Mouse (Mus musculus) lung, postnatal 0 days (tissue): Measurements from ENCODE around the gene Olfml2a. TPM values are rescaled to one million over a fixed set of nuclear protein-coding genes. Genes with fewer than 3 reads are reported as not detected.
A peak's percentile ranks its signal among the peaks of the same experiment; 100 is the strongest.

Source experiments
- ATAC-seq: fragments of 200-750 bp; cut with Nextera tagmentation; 2 replicates; pipeline ENCODE4 v1.8.0; 2017; ENCODE audit warnings: moderate library complexity
- DNase-seq: peaks from one replicate; pipeline ENCODE4 v3.0.0-alpha.2; 2016; ENCODE audit warnings: low spot score
- H3K27ac ChIP-seq: fragments of 300-500 bp; sonication (generic); 2 replicates; pipeline ENCODE4 v1.5.1; 2014; ENCODE audit warnings: antibody characterized with exemption, mild to moderate bottlenecking, low read length, mixed read lengths
- H3K27me3 ChIP-seq: fragments of 300-500 bp; sonication (generic); replicated peaks from 2 replicates; pipeline ENCODE4 v1.6.1; 2014; ENCODE audit warnings: low read length, mixed read lengths; ENCODE audit not compliant: insufficient read depth
- H3K36me3 ChIP-seq: fragments of 300-500 bp; sonication (generic); 2 replicates; pipeline ENCODE4 v1.6.1; 2014; ENCODE audit warnings: low read length, mixed read lengths; ENCODE audit not compliant: insufficient read depth
- H3K4me1 ChIP-seq: fragments of 300-500 bp; sonication (generic); 2 replicates; pipeline ENCODE4 v1.6.1; 2014; ENCODE audit warnings: antibody characterized with exemption, low read depth, low read length, mixed read lengths; ENCODE audit not compliant: insufficient read depth
- H3K4me2 ChIP-seq: fragments of 300-500 bp; sonication (generic); replicated peaks from 2 replicates; pipeline ENCODE4 v1.6.1; 2014; ENCODE audit warnings: low read depth, mild to moderate bottlenecking, low read length, moderate library complexity, mixed read lengths
- H3K4me3 ChIP-seq: fragments of 300-500 bp; sonication (generic); 2 replicates; pipeline ENCODE4 v1.5.1; 2014; ENCODE audit warnings: low read depth, low read length
- H3K9ac ChIP-seq: fragments of 300-500 bp; sonication (generic); replicated peaks from 2 replicates; pipeline ENCODE4 v1.6.1; 2014; ENCODE audit warnings: low read depth, mild to moderate bottlenecking
- H3K9me3 ChIP-seq: fragments of 300-500 bp; sonication (generic); 2 replicates; pipeline ENCODE4 v1.6.1; 2016; ENCODE audit warnings: low read length, mixed read lengths
- CTCF ChIP-seq: IDR thresholded peaks from 2 replicates; pipeline ENCODE4 v1.5.1; 2016; ENCODE audit warnings: antibody characterized with exemption, mild to moderate bottlenecking
- EP300 ChIP-seq: IDR thresholded peaks from 2 replicates; pipeline ENCODE4 v1.6.1; 2016; ENCODE audit warnings: antibody characterized with exemption, mild to moderate bottlenecking, control low read depth
- WGBS: fragments of 180-500 bp; shearing (Covaris S2); extraction: QIAGEN DNeasy Blood & Tissue Kit; methylation state at CpG from one replicate; pipeline ENCODE4 v1.1.7; 2014; 5-methylcytosine and 5-hydroxymethylcytosine counted together
- polyA plus RNA-seq: library from polyadenylated mRNA; unstranded; fragments of >200 nt; fragmentation: Nextera tagmentation; extraction: Ambion mirVana; gene quantifications from 2 replicates; pipeline ENCODE4 v1.2.1, GENCODE M21; 2015

Olfml2a gene
- polyA plus RNA-seq, 1 experiment from 2014 or later = 5.9 TPM

GRCm38 (mm10) chr2:38925171-38926080 is 6.4 kb upstream of the Olfml2a start:
- 0 out of 2 replicates have a peak, but pooled peaks cover 8% of the 10 kb centered on the region for H3K27me3 ChIP-seq
- H3K4me2 ChIP-seq = peak overlapping the region; percentile 99
- ATAC-seq (peak; percentile 17), DNase-seq (peak; percentile 44)
- 2% methylated on average over 50 of the region's 51 CpGs for WGBS
- H3K36me3 ChIP-seq = no peaks in the 10 kb centered on the region
- peaks cover 8% of the 10 kb centered on the region; the same call in 1 of the 2 replicates for H3K4me1 ChIP-seq
- H3K9me3 ChIP-seq = no peaks in the 10 kb centered on the region
- peak overlapping the region; percentile 9; the same call in 1 of the 2 replicates for H3K9ac ChIP-seq
- TF ChIP-seq CTCF (no peak), EP300 (no peak)
- 0 out of 2 replicates have a peak overlapping the region, but pooled peaks have one; percentile 26 for H3K27ac ChIP-seq
- H3K4me3 ChIP-seq = peak overlapping the region; percentile 85

GRCm38 (mm10) chr2:38926145-38926891 is 5.5 kb upstream of the Olfml2a start:
- Histone ChIP-seq H3K4me3 (peak overlapping the region; percentile 85), H3K4me1 (peaks cover 8% of the 10 kb centered on the region; the same call in 1 of the 2 replicates), H3K36me3 (no peaks in the 10 kb centered on the region), H3K27ac (0 out of 2 replicates have a peak overlapping the region, but pooled peaks have one; percentile 26), H3K9ac (no peak overlapping the region), H3K27me3 (0 out of 2 replicates have a peak, but pooled peaks cover 8% of the 10 kb centered on the region), H3K4me2 (peak overlapping the region; percentile 99), H3K9me3 (no peaks in the 10 kb centered on the region)
- WGBS = under 1% methylated on average over 40 of the region's 53 CpGs
- ATAC-seq = peak; percentile 97
- DNase-seq = peak; percentile 97
- TF ChIP-seq EP300 (peak; percentile 15; the same call in 1 of the 2 replicates), CTCF (peak; percentile 26)

GRCm38 (mm10) chr2:38927115-38927979 is 4.4 kb upstream of the Olfml2a start, which contains the start of gene Nr6a1:
TSS of gene Nr6a1 (minus strand) at chr2:38927688.
- ATAC-seq (peak; percentile 57), DNase-seq (peak; percentile 84)
- Histone ChIP-seq H3K4me2 (peak within 1 kb of the TSS; percentile 99), H3K36me3 (no peaks in the 10 kb centered on the region), H3K27ac (0 out of 2 replicates have a peak within 1 kb of the TSS, but pooled peaks have one; percentile 16), H3K9me3 (no peaks in the 10 kb centered on the region), H3K27me3 (0 out of 2 replicates have a peak, but pooled peaks cover 8% of the 10 kb centered on the region), H3K4me1 (peaks cover 8% of the 10 kb centered on the region; the same call in 1 of the 2 replicates), H3K9ac (no peak within 1 kb of the TSS), H3K4me3 (peak within 1 kb of the TSS; percentile 32)
- TF ChIP-seq EP300 (no peak), CTCF (peak; percentile 91)
- WGBS = 6% methylated on average over 19 of the region's 19 CpGs

- Histone ChIP-seq H3K4me3 (no peak overlapping the region), H3K4me2 (no peak overlapping the region), H3K27me3 (no peaks in the 10 kb centered on the region), H3K9ac (no peak overlapping the region), H3K36me3 (no peaks in the 10 kb centered on the region), H3K27ac (no peak overlapping the region), H3K4me1 (0 out of 2 replicates have a peak, but pooled peaks cover 3% of the 10 kb centered on the region), H3K9me3 (no peaks in the 10 kb centered on the region)
- 64% methylated on average over 2 of the region's 2 CpGs for WGBS
- no peak for DNase-seq
- TF ChIP-seq CTCF (no peak), EP300 (no peak)
- ATAC-seq = no peak
Observed at GRCm38 (mm10) chr2:38930269-38930668, 1.5 kb upstream of the Olfml2a start.

- ATAC-seq (0 out of 2 replicates have a peak, but pooled peaks have one; percentile 25), DNase-seq (peak; percentile 23)
- WGBS = 24% methylated on average over 2 of the region's 2 CpGs
- no peak overlapping the region for H3K9ac ChIP-seq
- H3K27ac ChIP-seq = no peak overlapping the region
- TF ChIP-seq EP300 (no peak), CTCF (no peak)
- H3K36me3 ChIP-seq = no peaks in the 10 kb centered on the region
- no peak overlapping the region for H3K4me2 ChIP-seq
- no peak overlapping the region for H3K4me3 ChIP-seq
- no peaks in the 10 kb centered on the region for H3K9me3 ChIP-seq
- no peaks in the 10 kb centered on the region for H3K27me3 ChIP-seq
- H3K4me1 ChIP-seq = no peaks in the 10 kb centered on the region
Observed at GRCm38 (mm10) chr2:38933931-38934330, 2.2 kb downstream of the Olfml2a start.
